Mouse (Mus musculus) neutrophil, adult 5-6 weeks (primary cell): ENCODE measurements around the gene Dner. TPM values are rescaled to one million over a fixed set of nuclear protein-coding genes. Genes with fewer than 3 reads are reported as not detected.

ENCODE experiments used
- ATAC-seq: fragments of 151-379, 151-347 bp; 2 replicates; pipeline ENCODE4 v1.8.0; 2017; ENCODE audit warnings: mild to moderate bottlenecking, moderate TSS enrichment; ENCODE audit not compliant: insufficient number of reproducible peaks, poor library complexity, low FRiP score, severe bottlenecking; ENCODE audit errors: extremely low read depth
- total RNA-seq: library from RNA; stranded (forward); fragments of 200-1000 nt; gene quantifications from 2 replicates; pipeline ENCODE4 v1.2.3, GENCODE M21; 2017

Gene Dner
- total RNA-seq, 1 experiment from 2014 or later, result not detected

GRCm38 (mm10) chr1:84646781-84647180 lies 49.2 kb downstream of the Dner start:
- ATAC-seq, result no peak

GRCm38 (mm10) chr1:84640463-84640862 lies 55.6 kb downstream of the Dner start:
- no peak for ATAC-seq

DNA sequence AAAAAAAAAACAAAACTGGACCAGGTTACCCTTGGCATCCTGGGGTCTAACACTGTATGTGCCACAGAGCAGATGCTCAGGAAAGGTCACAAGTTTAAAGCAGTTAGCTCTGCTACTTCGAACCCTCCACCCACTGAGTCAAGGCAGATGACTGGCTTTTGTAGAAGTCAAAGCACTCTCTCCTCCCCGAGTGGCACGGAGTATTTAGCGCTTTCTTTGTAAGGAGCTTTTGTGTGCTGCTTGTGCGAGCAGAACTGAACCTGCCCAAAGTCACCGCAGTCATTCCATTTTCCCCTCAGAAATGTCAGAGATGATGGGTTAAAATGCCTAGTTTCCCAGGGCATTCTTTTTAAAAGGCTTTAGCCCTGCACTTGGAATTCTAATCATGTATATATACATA lies 59.1 kb downstream of the Dner start:
- no peak for ATAC-seq

- no peak for ATAC-seq
Measured at GRCm38 (mm10) chr1:84628244-84628643, 67.8 kb downstream of the Dner start.

- no peak for ATAC-seq
Measured at GRCm38 (mm10) chr1:84622978-84623554, 73.0 kb downstream of the Dner start.

DNA sequence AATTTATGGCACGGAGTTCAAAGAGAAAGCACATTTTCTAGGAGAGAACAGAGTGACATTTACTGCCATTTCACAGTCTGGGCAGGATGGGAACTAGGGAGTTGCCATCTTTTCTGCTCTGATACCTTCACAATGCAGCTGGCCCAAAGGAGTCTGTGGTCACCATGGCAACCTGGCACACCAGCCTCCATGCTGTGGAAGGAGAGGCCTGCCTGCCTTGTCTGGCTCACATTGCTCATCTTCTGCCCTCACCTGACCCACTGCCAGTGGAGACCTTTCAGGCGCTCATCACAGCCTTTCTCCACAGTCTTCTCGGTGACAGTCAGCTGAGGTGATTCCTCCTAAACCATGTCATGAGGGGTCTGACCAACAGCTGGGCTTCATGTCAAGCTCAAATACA lies 74.7 kb downstream of the Dner start:
- ATAC-seq, result no peak

DNA sequence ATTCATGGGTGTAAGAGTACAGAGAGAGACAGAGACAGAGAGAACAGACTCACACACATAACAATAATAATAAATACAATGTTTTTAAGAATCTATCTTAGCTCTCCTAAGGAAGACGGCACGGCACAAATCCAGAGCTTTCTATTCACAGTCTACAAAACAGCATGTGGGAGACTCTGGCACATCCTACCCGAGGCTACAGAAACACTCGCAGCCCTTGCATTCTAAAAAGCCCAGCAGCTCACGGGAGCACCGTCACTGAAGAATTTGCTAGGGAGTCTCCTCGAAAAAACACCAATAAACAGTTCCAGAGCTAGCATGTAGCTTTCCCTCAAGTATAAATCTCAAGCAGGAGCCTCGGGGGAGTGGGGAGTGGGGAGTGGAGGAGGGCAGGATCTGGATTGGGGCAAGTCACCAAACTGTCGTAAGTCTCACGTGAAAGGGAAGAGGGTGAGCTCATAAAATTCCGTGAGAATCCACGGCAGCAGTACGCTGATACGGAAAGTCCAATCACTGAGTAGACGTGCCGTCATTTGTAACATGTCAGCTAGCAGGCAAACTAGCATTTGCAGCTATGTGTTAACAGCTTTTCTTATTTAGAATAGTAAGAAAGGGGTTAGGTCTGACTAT lies 76.8 kb downstream of the Dner start:
- no peak for ATAC-seq

GRCm38 (mm10) chr1:84618094-84618493 lies 77.9 kb downstream of the Dner start:
- ATAC-seq, result no peak

DNA sequence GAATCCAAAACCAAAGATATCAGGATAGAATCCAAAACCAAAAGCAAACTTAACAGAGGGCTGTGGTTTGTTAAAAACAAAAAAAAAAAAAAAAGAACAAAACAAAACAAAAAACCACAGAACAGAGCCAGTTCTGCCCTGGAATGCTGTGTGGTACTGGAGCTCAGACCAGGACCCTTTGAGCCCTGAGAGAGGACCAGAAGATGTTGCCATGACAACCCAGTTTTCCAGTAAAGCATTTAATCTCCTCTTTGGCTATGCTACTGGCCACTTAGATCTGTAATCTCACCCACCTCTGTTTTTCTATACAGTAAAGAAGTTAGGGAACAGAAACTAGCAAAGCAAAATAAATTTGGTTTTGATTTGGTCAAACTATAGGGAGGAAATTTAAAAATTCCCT lies 79.9 kb downstream of the Dner start:
- ATAC-seq, result no peak

DNA sequence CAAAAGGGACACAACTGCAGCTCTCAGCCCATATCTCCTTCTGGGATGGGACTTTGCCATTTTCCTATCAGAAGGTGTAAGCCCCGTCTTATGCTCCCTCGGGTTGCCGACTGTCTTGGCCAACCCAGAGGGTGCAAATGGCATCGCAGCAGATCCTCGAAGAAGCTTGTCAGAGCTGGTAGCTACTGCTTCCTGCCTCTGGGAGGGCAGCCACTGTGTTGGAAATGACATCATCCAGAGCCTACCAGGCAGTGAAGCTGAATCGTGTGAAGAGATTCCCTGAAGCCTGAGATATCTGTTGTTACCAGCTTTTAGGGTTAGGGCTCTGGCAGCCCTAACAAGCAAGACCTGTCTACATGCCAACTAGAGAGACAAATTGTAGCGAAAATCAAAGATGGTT lies 81.4 kb downstream of the Dner start:
- ATAC-seq, result no peak

- no peak for ATAC-seq
Measured at GRCm38 (mm10) chr1:84613119-84613518, 82.9 kb downstream of the Dner start.

GRCm38 (mm10) chr1:84611331-84611730 lies 84.7 kb downstream of the Dner start:
- ATAC-seq, result no peak

DNA sequence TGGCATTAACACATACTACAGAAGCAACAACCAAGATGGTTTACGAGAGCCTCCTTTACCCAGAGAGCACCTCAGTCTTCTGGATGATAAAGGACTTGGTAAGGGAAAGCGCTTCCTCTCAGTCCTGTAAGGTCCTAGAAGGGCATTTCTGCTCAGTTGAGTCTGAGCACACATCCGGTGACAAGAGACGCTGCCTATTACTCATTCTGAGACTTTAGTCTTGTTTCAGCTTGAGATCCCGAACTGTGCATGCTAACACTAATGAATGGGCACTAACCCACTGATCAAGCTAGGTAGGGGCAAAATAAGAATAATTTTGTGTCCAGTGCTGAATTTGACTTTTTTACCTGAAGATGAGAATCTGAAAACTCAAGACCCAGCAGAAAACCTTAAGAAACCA lies 97.0 kb downstream of the Dner start:
- no peak for ATAC-seq

DNA sequence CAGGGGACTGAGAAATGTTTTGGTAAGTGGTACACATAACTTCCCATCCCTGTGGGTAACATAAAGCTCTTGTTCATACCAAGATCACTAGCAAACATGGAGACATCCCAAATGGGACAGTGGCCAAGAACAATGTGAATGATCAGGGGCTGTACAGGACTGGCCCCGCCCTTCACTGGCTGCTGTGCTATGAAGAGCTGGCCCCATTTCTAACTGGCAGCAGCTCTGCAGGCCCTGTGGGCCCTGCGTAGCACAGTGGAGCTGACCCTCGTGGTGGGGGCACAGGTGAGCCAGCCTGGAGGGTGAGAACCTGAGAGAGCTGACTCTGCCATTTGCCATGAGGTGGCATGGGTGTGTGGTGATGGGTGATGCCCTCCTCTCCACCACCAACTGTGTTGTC lies 100.0 kb downstream of the Dner start:
- no peak for ATAC-seq

DNA sequence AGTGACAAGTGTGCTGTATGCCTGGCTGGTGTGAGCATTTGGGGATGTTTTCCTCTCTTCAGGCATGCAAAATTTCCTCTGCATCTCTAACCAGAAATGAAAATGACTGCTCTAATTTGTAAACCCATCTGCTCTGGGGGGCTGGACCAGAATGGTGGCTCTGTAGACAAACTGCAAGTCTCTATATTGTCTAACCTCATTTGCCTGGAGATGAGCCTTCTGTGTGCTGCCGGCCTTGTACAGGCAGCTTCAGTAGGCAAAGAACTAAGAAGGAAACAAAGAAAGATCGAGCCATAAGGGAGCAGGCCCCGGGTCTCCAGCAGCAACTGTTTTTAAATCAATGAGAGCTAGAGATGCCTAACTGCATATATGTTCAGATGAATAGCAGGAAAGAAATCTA lies 103.6 kb downstream of the Dner start:
- no peak for ATAC-seq

DNA sequence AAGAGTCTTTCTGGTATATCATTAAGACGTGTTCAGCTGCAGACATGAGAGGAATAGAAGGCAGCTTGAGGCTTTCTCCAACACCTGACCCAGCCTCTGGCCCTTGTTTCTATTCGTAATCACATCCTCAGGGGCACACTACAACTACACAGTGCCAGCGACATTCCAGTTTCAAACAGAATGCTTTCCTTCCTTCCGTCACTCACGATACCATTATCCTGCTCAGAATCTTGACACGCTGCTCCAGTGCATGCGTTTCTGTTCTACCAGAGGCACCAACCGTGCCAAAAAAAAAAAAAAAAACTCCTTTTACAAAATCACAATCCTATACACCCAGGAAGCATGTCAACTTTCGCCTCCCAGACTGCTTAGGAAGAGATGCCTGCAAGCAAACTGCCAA lies 105.5 kb downstream of the Dner start:
- no peak for ATAC-seq

DNA sequence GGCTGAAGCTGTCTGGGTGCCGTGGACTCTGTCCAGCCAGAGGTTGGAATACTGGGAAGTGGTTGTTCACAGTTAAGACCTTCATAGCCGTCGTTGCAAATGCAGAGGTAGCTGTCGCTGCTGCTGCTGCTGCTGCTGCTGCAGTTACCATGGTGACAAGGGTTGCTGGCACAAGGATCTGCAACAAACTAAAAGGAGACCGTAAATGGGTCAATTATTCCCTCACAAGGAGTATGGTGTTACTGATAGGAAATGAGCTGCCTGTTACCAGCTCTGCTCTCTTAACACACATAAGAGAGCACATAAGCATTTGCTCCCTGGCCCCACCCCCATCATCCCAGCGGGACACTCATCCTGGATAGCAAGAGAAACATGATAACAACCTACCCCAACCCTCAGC lies 110.6 kb downstream of the Dner start:
- no peak for ATAC-seq

DNA sequence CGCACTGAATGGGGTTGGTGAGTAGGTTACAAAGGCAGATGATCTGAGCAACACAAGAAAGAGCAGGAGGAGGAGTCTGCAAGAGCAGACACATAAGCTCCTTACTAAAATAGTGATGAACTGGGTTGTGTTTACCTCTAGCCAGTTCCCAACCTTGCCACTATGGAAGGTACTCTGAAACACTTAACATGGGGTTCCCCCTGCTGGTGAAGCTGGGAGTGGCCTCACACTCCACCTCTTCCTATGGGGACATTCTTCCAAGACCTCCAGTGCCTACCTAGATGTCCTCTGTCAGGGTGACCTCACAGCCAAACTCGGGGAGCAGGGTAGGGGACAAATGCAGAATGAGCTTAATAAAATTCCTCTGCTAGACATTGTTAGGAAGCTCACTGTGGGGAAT lies 114.2 kb downstream of the Dner start:
- ATAC-seq, result no peak

GRCm38 (mm10) chr1:84561841-84562240 lies 134.2 kb downstream of the Dner start:
- no peak for ATAC-seq

- ATAC-seq, result no peak
Measured at GRCm38 (mm10) chr1:84561387-84561786, 134.6 kb downstream of the Dner start.
